Mouse (Mus musculus) heart, embryonic 15.5 days (tissue): ENCODE results near the gene Rinl. TPM values are rescaled to one million over a fixed set of nuclear protein-coding genes. Genes with fewer than 3 reads are reported as not detected.

Experiments used
- ATAC-seq: fragments of 200-750 bp; cut with Nextera tagmentation; replicated peaks from 2 replicates; pipeline ENCODE4 v1.8.0; 2017; ENCODE audit warnings: low read depth, moderate TSS enrichment; ENCODE audit not compliant: insufficient number of reproducible peaks, insufficient read depth, low FRiP score
- H3K27ac ChIP-seq: fragments of 300-500 bp; sonication (generic); 2 replicates; pipeline ENCODE4 v1.5.1; 2015; ENCODE audit warnings: mild to moderate bottlenecking, inconsistent platforms
- H3K27me3 ChIP-seq: fragments of 300-500 bp; sonication (generic); 2 replicates; pipeline ENCODE4 v1.6.1; 2015; ENCODE audit warnings: inconsistent platforms
- H3K36me3 ChIP-seq: fragments of 300-500 bp; sonication (generic); 2 replicates; pipeline ENCODE4 v1.6.1; 2015; ENCODE audit warnings: mild to moderate bottlenecking, inconsistent platforms
- H3K4me1 ChIP-seq: fragments of 300-500 bp; sonication (generic); replicated peaks from 2 replicates; pipeline ENCODE4 v1.6.1; 2015; ENCODE audit warnings: inconsistent platforms
- H3K4me2 ChIP-seq: fragments of 300-500 bp; sonication (generic); 2 replicates; pipeline ENCODE4 v1.6.1; 2015; ENCODE audit warnings: inconsistent platforms, mild to moderate bottlenecking, moderate library complexity
- H3K4me3 ChIP-seq: fragments of 300-500 bp; sonication (generic); 2 replicates; pipeline ENCODE4 v1.5.1; 2015; ENCODE audit warnings: mild to moderate bottlenecking, inconsistent platforms
- H3K9ac ChIP-seq: fragments of 300-500 bp; sonication (generic); 2 replicates; pipeline ENCODE4 v1.6.1; 2015; ENCODE audit warnings: mild to moderate bottlenecking, inconsistent platforms
- H3K9me3 ChIP-seq: fragments of 300-500 bp; sonication (generic); replicated peaks from 2 replicates; pipeline ENCODE4 v1.6.1; 2016; ENCODE audit warnings: inconsistent platforms
- WGBS: fragments of 180-500 bp; shearing (Covaris S2); methylation state at CpG from one replicate; pipeline ENCODE4 v1.1.7; 2015; ENCODE audit warnings: mixed read lengths; 5-methylcytosine and 5-hydroxymethylcytosine counted together
- polyA plus RNA-seq: library from polyadenylated mRNA; unstranded; fragments of >200 nt; fragmentation: Nextera tagmentation; extraction: Ambion mirVana; gene quantifications from 2 replicates; pipeline ENCODE4 v1.2.1, GENCODE M21; 2015

Rinl gene
- polyA plus RNA-seq, 1 experiment from 2014 or later, result 2.8 TPM

- Histone ChIP-seq H3K27me3 (no peaks in the 10 kb centered on the region), H3K4me2 (peak within 1 kb of the TSS; percentile 62), H3K27ac (peak within 1 kb of the TSS; percentile 88), H3K4me3 (peak within 1 kb of the TSS; percentile 54), H3K36me3 (peaks cover 37% of the 10 kb centered on the region), H3K9ac (peak within 1 kb of the TSS; percentile 56), H3K4me1 (peaks cover 52% of the 10 kb centered on the region), H3K9me3 (no peaks in the 10 kb centered on the region)
- ATAC-seq, result peak; percentile 81
- 2% methylated on average over 33 of the region's 33 CpGs for WGBS
These were observed 36.3 kb downstream of the Rinl start, which contains the start of gene Ech1 for GRCm38 (mm10) chr7:28824941-28825685. Ech1 (plus strand) TSS chr7:28825217.

- Histone ChIP-seq H3K4me2 (peak overlapping the region; percentile 62), H3K27ac (peak overlapping the region; percentile 88), H3K9ac (peak overlapping the region; percentile 56), H3K9me3 (no peaks in the 10 kb centered on the region), H3K4me3 (peak overlapping the region; percentile 54), H3K27me3 (no peaks in the 10 kb centered on the region), H3K4me1 (peaks cover 47% of the 10 kb centered on the region), H3K36me3 (peaks cover 33% of the 10 kb centered on the region)
- WGBS, result 25% methylated on average over 11 of the region's 11 CpGs
- 0 out of 2 replicates have a peak, but pooled peaks have one; percentile 2 for ATAC-seq
These were observed 37.1 kb downstream of the Rinl start for GRCm38 (mm10) chr7:28825686-28826401.

GRCm38 (mm10) chr7:28826402-28826772 lies 37.6 kb downstream of the Rinl start:
- H3K9ac ChIP-seq, result no peak overlapping the region
- peak overlapping the region; percentile 62 for H3K4me2 ChIP-seq
- 90% methylated on average over 7 of the region's 7 CpGs for WGBS
- peaks cover 31% of the 10 kb centered on the region for H3K36me3 ChIP-seq
- H3K4me1 ChIP-seq, result peaks cover 47% of the 10 kb centered on the region
- H3K4me3 ChIP-seq, result peak overlapping the region; percentile 54; the same call in 1 of the 2 replicates
- ATAC-seq, result no peak
- H3K27ac ChIP-seq, result peak overlapping the region; percentile 88
- no peaks in the 10 kb centered on the region for H3K27me3 ChIP-seq
- no peaks in the 10 kb centered on the region for H3K9me3 ChIP-seq

- 34% methylated on average over 3 of the region's 3 CpGs for WGBS
- ATAC-seq, result no peak
- H3K4me1 ChIP-seq, result peaks cover 45% of the 10 kb centered on the region
- no peaks in the 10 kb centered on the region for H3K27me3 ChIP-seq
- H3K4me3 ChIP-seq, result no peak overlapping the region
- H3K9ac ChIP-seq, result no peak overlapping the region
- H3K4me2 ChIP-seq, result no peak overlapping the region
- no peaks in the 10 kb centered on the region for H3K9me3 ChIP-seq
- H3K36me3 ChIP-seq, result peaks cover 26% of the 10 kb centered on the region
- 0 out of 2 replicates have a peak overlapping the region, but pooled peaks have one; percentile 30 for H3K27ac ChIP-seq
These were observed 38.6 kb downstream of the Rinl start for GRCm38 (mm10) chr7:28827338-28827737.

- H3K27me3 ChIP-seq, result no peaks in the 10 kb centered on the region
- H3K4me2 ChIP-seq, result no peak overlapping the region
- no peak overlapping the region for H3K27ac ChIP-seq
- H3K4me3 ChIP-seq, result no peak overlapping the region
- WGBS, result 90% methylated on average over 8 of the region's 8 CpGs
- no peaks in the 10 kb centered on the region for H3K9me3 ChIP-seq
- no peak for ATAC-seq
- H3K36me3 ChIP-seq, result peaks cover 19% of the 10 kb centered on the region
- H3K4me1 ChIP-seq, result peaks cover 34% of the 10 kb centered on the region
- no peak overlapping the region for H3K9ac ChIP-seq
These were observed 41.1 kb downstream of the Rinl start for GRCm38 (mm10) chr7:28829821-28830220.

GRCm38 (mm10) chr7:28830981-28831380 lies 42.2 kb downstream of the Rinl start:
- Histone ChIP-seq H3K9me3 (no peaks in the 10 kb centered on the region), H3K4me2 (no peak overlapping the region), H3K27ac (peak overlapping the region; percentile 26; the same call in 1 of the 2 replicates), H3K27me3 (no peaks in the 10 kb centered on the region), H3K9ac (no peak overlapping the region), H3K36me3 (peaks cover 19% of the 10 kb centered on the region), H3K4me3 (no peak overlapping the region), H3K4me1 (peaks cover 29% of the 10 kb centered on the region)
- no peak; the same call in 1 of the 2 replicates for ATAC-seq
- WGBS, result 48% methylated on average over 5 of the region's 5 CpGs

- Histone ChIP-seq H3K4me1 (peaks cover 23% of the 10 kb centered on the region), H3K27ac (no peak overlapping the region), H3K4me2 (no peak overlapping the region), H3K36me3 (peaks cover 19% of the 10 kb centered on the region), H3K9me3 (no peaks in the 10 kb centered on the region), H3K9ac (no peak overlapping the region), H3K4me3 (no peak overlapping the region), H3K27me3 (no peaks in the 10 kb centered on the region)
- WGBS, result 77% methylated on average over 17 of the region's 17 CpGs
- ATAC-seq, result no peak
These were observed 42.8 kb downstream of the Rinl start for GRCm38 (mm10) chr7:28831411-28832125.

- H3K4me2 ChIP-seq, result no peak overlapping the region
- no peak overlapping the region for H3K4me3 ChIP-seq
- H3K27me3 ChIP-seq, result no peaks in the 10 kb centered on the region
- 68% methylated on average over 6 of the region's 6 CpGs for WGBS
- H3K27ac ChIP-seq, result no peak overlapping the region
- no peak overlapping the region for H3K9ac ChIP-seq
- ATAC-seq, result no peak
- H3K36me3 ChIP-seq, result peaks cover 19% of the 10 kb centered on the region
- H3K9me3 ChIP-seq, result no peaks in the 10 kb centered on the region
- peaks cover 22% of the 10 kb centered on the region for H3K4me1 ChIP-seq
These were observed 43.4 kb downstream of the Rinl start for GRCm38 (mm10) chr7:28832137-28832536.

GRCm38 (mm10) chr7:28833723-28834347 lies 45.1 kb downstream of the Rinl start, which contains the start of gene Lgals4:
Lgals4 (plus strand) TSS chr7:28833854.
- no peak within 1 kb of the TSS for H3K4me3 ChIP-seq
- no peak for ATAC-seq
- H3K36me3 ChIP-seq, result peaks cover 19% of the 10 kb centered on the region
- no peak within 1 kb of the TSS for H3K4me2 ChIP-seq
- 83% methylated on average over 6 of the region's 6 CpGs for WGBS
- no peaks in the 10 kb centered on the region for H3K9me3 ChIP-seq
- no peak within 1 kb of the TSS for H3K27ac ChIP-seq
- peaks cover 12% of the 10 kb centered on the region for H3K4me1 ChIP-seq
- no peaks in the 10 kb centered on the region for H3K27me3 ChIP-seq
- no peak within 1 kb of the TSS for H3K9ac ChIP-seq

GRCm38 (mm10) chr7:28836936-28837335 lies 48.2 kb downstream of the Rinl start:
- Histone ChIP-seq H3K4me1 (0 out of 2 replicates have a peak, but pooled peaks cover under 1% of the 10 kb centered on the region), H3K36me3 (no peaks in the 10 kb centered on the region; the same call in 1 of the 2 replicates), H3K9me3 (no peaks in the 10 kb centered on the region), H3K9ac (no peak overlapping the region), H3K4me3 (no peak overlapping the region), H3K27me3 (no peaks in the 10 kb centered on the region), H3K27ac (no peak overlapping the region), H3K4me2 (no peak overlapping the region)
- WGBS, result 81% methylated on average over 5 of the region's 5 CpGs
- ATAC-seq, result no peak

- Histone ChIP-seq H3K9me3 (no peaks in the 10 kb centered on the region), H3K36me3 (no peaks in the 10 kb centered on the region), H3K4me1 (no peaks in the 10 kb centered on the region), H3K9ac (no peak overlapping the region), H3K4me2 (no peak overlapping the region), H3K4me3 (no peak overlapping the region), H3K27me3 (no peaks in the 10 kb centered on the region), H3K27ac (no peak overlapping the region)
- ATAC-seq, result no peak
- 71% methylated on average over 9 of the region's 9 CpGs for WGBS
These were observed 49.6 kb downstream of the Rinl start for GRCm38 (mm10) chr7:28838331-28838730.
